Mouse (Mus musculus) liver, adult 2 months (tissue): Measurements from ENCODE around the gene Memo1. TPM values are rescaled to one million over a fixed set of nuclear protein-coding genes. Genes with fewer than 3 reads are reported as not detected.
"Not testable (repeated sequence)": the region's sequence is repeated elsewhere in the genome, so short reads cannot be mapped to it uniquely, and the experiment has no call there.

Source experiments
- DNase-seq: peaks from one replicate; pipeline ENCODE4 v3.0.0-alpha.2; 2011; ENCODE audit warnings: low read depth, low spot score; ENCODE audit errors: extremely low read depth
- H3K27ac ChIP-seq: fragments of 200-500 bp; replicated peaks from 2 replicates; pipeline ENCODE4 v1.5.1; 2012; ENCODE audit warnings: low read depth, mild to moderate bottlenecking, control low read depth, inconsistent platforms, low read length; ENCODE audit not compliant: insufficient read depth
- H3K27me3 ChIP-seq: fragments of 200-500 bp; 2 replicates; pipeline ENCODE4 v1.6.1; 2012; ENCODE audit warnings: mild to moderate bottlenecking, moderate library complexity, low read length, inconsistent platforms; ENCODE audit not compliant: control insufficient read depth, insufficient read depth
- H3K36me3 ChIP-seq: fragments of 200-500 bp; 2 replicates; pipeline ENCODE4 v1.6.1; 2012; ENCODE audit warnings: low read length, inconsistent platforms; ENCODE audit not compliant: control insufficient read depth, insufficient read depth
- H3K4me1 ChIP-seq: fragments of 200-500 bp; 2 replicates; pipeline ENCODE4 v1.6.1; 2011; ENCODE audit warnings: low read length; ENCODE audit not compliant: control insufficient read depth, insufficient read depth
- H3K4me3 ChIP-seq: fragments of 200-500 bp; 2 replicates; pipeline ENCODE4 v1.5.1; 2011; ENCODE audit warnings: low read depth, mild to moderate bottlenecking, control low read depth, low read length, moderate library complexity; ENCODE audit not compliant: insufficient read depth
- H3K79me2 ChIP-seq: fragments of 200-500 bp; 2 replicates; pipeline ENCODE4 v1.6.1; 2012; ENCODE audit warnings: inconsistent platforms, mild to moderate bottlenecking, low read length, moderate library complexity; ENCODE audit not compliant: control insufficient read depth, insufficient read depth
- H3K9ac ChIP-seq: fragments of 200-500 bp; 2 replicates; pipeline ENCODE4 v1.6.1; 2012; ENCODE audit warnings: low read depth, mild to moderate bottlenecking, control low read depth, inconsistent platforms, low read length
- CTCF ChIP-seq: fragments of 200-500 bp; IDR thresholded peaks from 2 replicates; pipeline ENCODE4 v1.5.1; 2011; ENCODE audit warnings: low read depth, low read length, control low read depth
- POLR2A ChIP-seq: fragments of 200-500 bp; IDR thresholded peaks from 2 replicates; pipeline ENCODE4 v1.6.1; 2011; ENCODE audit warnings: low read length, control low read depth; ENCODE audit not compliant: insufficient read depth; ENCODE audit errors: extremely low read depth
- WGBS: fragments of 180-500 bp; shearing (Covaris S2); methylation state at CpG from one replicate; pipeline ENCODE4 v1.1.7; 2018; 5-methylcytosine and 5-hydroxymethylcytosine counted together
- polyA plus RNA-seq: library from polyadenylated mRNA; depleted of rRNA; stranded (reverse); fragments of >200 nt; gene quantifications from 2 replicates; pipeline ENCODE4 v1.2.3, GENCODE M21; 2012
- total RNA-seq: library from RNA; depleted of rRNA; stranded (reverse); fragments of >200 nt; gene quantifications from 2 replicates; pipeline ENCODE4 v1.2.3, GENCODE M21; 2014

The Memo1 gene
- total and polyA plus RNA-seq, 2 experiments, result 31.8 to 34.5 TPM

GRCm38 (mm10) chr17:74228131-74228759 is 67.1 kb downstream of the Memo1 start:
- 93% methylated on average over 3 of the region's 3 CpGs for WGBS
- Histone ChIP-seq H3K36me3 (peaks cover 4% of the 10 kb centered on the region; the same call in 1 of the 2 replicates), H3K4me3 (no peak overlapping the region), H3K27ac (no peak overlapping the region), H3K79me2 (no peaks in the 10 kb centered on the region), H3K4me1 (no peaks in the 10 kb centered on the region), H3K9ac (no peak overlapping the region), H3K27me3 (no peaks in the 10 kb centered on the region)
- DNase-seq, result no peak
- no peak for TF ChIP-seq CTCF

GRCm38 (mm10) chr17:74217304-74217703 is 78.0 kb downstream of the Memo1 start:
- H3K9ac ChIP-seq, result no peak overlapping the region
- no peaks in the 10 kb centered on the region for H3K27me3 ChIP-seq
- H3K79me2 ChIP-seq, result no peaks in the 10 kb centered on the region
- no peaks in the 10 kb centered on the region for H3K4me1 ChIP-seq
- no peak overlapping the region for H3K27ac ChIP-seq
- no peak for DNase-seq
- H3K36me3 ChIP-seq, result peaks cover 5% of the 10 kb centered on the region
- no peak overlapping the region for H3K4me3 ChIP-seq
- 73% methylated on average over 2 of the region's 2 CpGs for WGBS
- TF ChIP-seq POLR2A (no peak), CTCF (no peak)

GRCm38 (mm10) chr17:74212831-74213524 is 82.3 kb downstream of the Memo1 start:
- 95% methylated on average over 16 of the region's 16 CpGs for WGBS
- DNase-seq, result not testable (repeated sequence)

GRCm38 (mm10) chr17:74209143-74209908 is 86.0 kb downstream of the Memo1 start:
- no peaks in the 10 kb centered on the region for H3K36me3 ChIP-seq
- 78% methylated on average over 5 of the region's 5 CpGs for WGBS
- no peak overlapping the region for H3K4me3 ChIP-seq
- no peak for DNase-seq
- no peak overlapping the region for H3K27ac ChIP-seq
- H3K79me2 ChIP-seq, result no peaks in the 10 kb centered on the region
- no peaks in the 10 kb centered on the region for H3K4me1 ChIP-seq
- no peaks in the 10 kb centered on the region for H3K27me3 ChIP-seq
- TF ChIP-seq POLR2A (no peak), CTCF (no peak)
- no peak overlapping the region for H3K9ac ChIP-seq

More at GRCm38 (mm10) chr17:74212831-74213524, 82.3 kb downstream of the Memo1 start:
- H3K27ac ChIP-seq, H3K36me3 ChIP-seq, H3K4me3 ChIP-seq, H3K9ac ChIP-seq, H3K4me1 ChIP-seq, H3K27me3 ChIP-seq, H3K79me2 ChIP-seq: not testable (repeated sequence)

GRCm38 (mm10) chr17:74195943-74196342 is 99.4 kb downstream of the Memo1 start:
- WGBS, result 60% methylated on average over 2 of the region's 2 CpGs
- Histone ChIP-seq H3K9ac (no peak overlapping the region), H3K79me2 (no peaks in the 10 kb centered on the region), H3K27ac (no peak overlapping the region), H3K4me3 (no peak overlapping the region), H3K4me1 (no peaks in the 10 kb centered on the region), H3K27me3 (no peaks in the 10 kb centered on the region), H3K36me3 (peaks cover 4% of the 10 kb centered on the region; the same call in 1 of the 2 replicates)
- TF ChIP-seq CTCF (no peak), POLR2A (no peak)
- DNase-seq, result no peak
